Mouse (Mus musculus) mature B cell (primary cell): Measurements from ENCODE around the gene Pigz.

Experiments
- in situ Hi-C: fragments of 300-500 bp; cut with MboI; formaldehyde crosslinking; loops from 2 replicates; pipeline ENCODE4 v1.14.3; 2019

The Pigz gene

GRCm38 (mm10) chr16:31933751-31934549, at the start of gene Pigz:
Gene Pigz (plus strand): TSS chr16:31933851.
- in situ Hi-C loops: no loop called here

GRCm38 (mm10) chr16:31883902-31884301, 49.7 kb upstream of the Pigz start:
- in situ Hi-C loops: no loop called here

DNA sequence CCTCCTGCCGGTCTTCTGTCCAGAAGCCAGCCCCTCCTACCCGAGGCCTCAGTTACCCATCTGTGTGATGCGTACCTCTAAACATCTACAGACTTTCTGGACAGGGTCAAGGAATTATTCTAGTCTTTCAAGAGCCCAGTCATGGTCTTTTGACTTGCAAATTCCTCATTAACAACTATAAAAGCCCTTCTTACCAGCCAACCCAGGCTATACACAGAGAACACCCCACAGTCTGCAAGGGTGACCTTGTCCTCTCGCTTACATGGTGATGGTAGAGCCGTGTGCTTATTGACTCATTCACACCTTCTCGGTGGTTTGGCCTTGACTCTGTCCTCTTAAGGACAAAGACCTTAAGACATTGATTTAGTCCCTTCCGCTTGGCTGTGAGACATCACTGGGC, 42.7 kb upstream of the Pigz start:
- in situ Hi-C loops: no loop called here

DNA sequence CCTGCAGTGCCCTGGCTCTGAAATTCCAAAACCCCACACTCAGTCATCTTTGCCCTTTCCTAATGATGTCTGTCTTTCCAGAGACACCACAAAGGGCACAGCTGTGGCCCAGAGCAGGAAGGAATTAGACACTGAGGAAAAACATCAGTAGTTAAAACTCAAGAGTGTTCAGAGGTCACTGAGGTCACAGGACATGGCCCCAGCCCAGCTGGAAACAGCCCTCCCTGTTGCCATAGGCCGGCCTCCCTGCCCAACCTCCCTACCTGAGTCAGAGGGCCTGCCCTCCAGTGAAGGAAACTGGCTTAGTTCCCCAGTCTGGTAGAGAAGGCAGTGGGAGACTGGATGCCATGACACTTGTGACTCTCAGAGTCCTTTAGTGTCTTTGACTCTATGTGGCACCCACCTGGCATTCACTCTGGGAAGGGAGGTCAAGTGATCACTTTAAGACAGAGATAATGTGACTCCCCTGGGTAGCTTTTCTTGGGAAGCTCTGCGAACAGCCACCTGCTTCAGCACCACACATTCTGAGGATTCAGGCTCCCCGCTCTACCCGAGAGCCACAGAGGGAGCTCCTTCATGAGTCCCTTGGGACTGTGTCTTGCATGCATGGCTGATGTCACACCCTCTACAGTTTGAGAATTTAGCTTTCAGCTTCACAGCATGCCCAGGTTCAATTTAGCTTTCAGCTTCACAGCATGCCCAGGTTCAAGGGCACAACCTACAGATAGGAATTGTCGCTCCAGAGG, 40.1 kb upstream of the Pigz start:
- in situ Hi-C loops: no loop called here

GRCm38 (mm10) chr16:31896971-31897774, 36.5 kb upstream of the Pigz start:
- in situ Hi-C loops: no loop called here

DNA sequence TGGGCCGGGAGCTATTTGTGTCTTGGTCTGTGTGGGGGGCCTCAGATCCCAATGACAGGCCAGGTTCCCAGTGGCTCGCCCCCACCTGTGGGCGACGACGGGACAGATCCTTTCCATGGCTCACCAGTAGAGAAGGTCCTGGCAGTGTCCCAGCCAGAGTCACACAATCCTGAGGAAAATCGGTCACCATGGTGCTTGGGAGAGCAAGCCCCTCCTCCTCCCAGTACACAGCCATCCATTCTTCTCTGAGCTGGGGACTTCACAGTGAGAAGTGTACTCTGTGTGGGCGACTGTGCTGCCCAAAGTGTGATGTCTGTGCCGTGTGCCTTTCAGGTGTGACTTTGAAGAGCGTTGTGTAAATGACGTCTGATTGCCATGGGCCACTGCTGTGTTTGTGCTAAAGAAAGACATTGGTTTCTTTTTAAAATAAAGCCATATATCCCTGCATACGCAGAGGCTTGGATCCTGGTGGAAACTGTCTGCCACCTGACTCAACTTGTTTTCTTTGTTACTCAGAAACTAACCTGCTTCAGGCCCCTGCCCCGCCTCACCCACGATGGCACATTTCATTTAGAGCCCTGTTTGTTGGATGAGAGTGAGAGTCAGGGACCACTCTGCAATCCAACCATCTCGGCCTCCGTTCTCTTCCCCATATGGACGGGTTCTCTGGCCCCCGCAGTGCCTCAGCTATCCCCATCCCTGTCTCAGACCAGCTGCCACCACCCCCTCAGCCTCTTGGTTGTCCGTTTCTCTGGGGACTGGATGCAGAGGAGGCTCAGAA, 34.9 kb upstream of the Pigz start:
- in situ Hi-C loops: no loop called here

GRCm38 (mm10) chr16:31901886-31902285, 31.8 kb upstream of the Pigz start:
- in situ Hi-C loops: no loop called here

GRCm38 (mm10) chr16:31903239-31903638, 30.4 kb upstream of the Pigz start:
- in situ Hi-C loops: no loop called here

- in situ Hi-C loops: no loop called here
These were observed 28.3 kb upstream of the Pigz start for GRCm38 (mm10) chr16:31905331-31905730.

- in situ Hi-C loops: no loop called here
These were observed 27.5 kb upstream of the Pigz start for GRCm38 (mm10) chr16:31905891-31906825.

DNA sequence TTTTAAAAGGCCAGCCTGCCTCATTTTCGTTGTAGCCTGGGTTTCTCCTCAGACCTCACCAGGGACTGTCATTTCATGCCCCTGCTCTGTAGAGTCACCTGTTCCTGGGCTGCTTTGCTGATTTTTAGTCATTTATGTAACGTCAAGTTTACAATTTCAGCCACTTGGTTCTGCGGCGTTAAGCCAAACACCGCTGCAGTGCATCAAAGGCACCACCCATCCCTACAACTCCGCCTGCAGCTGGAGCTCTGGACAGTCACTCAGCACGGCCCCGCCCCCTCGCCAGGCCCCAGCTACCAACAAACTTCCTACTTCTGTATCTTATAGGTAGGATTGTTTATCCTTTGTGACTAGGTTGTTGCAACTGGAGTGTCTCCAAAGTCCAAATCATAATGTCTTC, 26.8 kb upstream of the Pigz start:
- in situ Hi-C loops: no loop called here

- in situ Hi-C loops: no loop called here
These were observed 24.7 kb upstream of the Pigz start for GRCm38 (mm10) chr16:31908959-31909358.

GRCm38 (mm10) chr16:31910281-31910847, 23.3 kb upstream of the Pigz start:
- in situ Hi-C loops: no loop called here

DNA sequence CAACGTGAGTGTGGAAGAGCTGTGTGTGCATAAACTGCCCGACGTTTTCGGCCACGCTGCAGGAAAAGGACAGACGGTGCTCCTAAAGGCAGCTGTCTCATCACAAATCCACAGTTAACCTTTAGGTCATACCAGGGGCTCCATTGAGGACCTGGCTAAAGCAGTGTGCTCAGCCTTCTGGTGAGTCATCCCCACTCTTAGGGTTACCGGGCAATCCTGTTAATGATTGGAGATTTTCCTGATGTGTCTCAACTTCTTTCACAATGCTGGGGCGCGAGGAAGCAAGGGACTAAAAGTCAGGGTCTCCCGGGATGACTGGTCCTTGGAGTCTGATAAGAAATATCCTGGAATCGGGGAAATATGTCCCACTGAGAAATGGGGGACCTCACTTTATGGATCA, 15.9 kb upstream of the Pigz start:
- in situ Hi-C loops: no loop called here

DNA sequence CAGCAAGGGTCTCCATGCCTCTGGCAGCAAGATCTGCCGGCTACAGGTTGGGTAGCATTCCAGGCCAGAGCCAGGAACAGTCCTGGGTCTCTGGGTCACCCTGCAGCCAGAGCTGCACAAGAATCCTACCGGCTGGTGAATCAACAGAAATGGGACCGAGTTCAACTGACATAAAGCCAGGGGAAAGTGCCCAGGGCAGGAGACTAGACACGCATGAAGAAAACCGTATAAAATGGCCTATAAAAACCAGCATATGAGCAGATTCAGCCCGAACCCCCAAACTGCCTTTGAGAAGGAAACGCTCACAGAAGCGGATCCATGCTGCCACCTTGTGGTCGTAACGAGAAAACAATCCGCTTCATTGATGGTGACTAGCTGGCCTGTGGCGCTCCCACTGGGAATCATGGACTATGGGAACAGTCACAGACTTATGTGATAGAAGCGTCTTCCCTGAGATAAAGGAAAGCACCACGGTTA, 15.4 kb upstream of the Pigz start:
- in situ Hi-C loops: no loop called here

DNA sequence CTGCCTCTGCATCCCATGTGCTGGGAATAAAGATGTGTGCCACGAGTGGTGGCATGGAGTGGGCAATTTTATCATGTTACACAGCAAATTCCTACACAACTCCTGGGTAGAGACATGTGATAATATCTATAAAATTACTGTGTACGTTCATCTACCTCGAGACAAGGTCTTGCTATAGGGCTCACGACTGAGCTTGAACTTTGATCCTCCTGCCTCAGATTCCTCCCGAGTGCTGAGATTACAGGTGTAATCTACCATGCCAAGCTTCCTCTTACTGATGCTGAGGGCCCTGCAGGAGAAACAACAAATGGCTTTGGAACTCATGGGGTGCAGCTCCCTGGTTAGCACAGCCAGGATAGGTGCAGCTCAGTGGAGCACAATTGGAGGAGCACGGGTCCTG, 9.3 kb upstream of the Pigz start:
- in situ Hi-C loops: no loop called here

- in situ Hi-C loops: no loop called here
These were observed 7.6 kb upstream of the Pigz start for GRCm38 (mm10) chr16:31926091-31926490.

DNA sequence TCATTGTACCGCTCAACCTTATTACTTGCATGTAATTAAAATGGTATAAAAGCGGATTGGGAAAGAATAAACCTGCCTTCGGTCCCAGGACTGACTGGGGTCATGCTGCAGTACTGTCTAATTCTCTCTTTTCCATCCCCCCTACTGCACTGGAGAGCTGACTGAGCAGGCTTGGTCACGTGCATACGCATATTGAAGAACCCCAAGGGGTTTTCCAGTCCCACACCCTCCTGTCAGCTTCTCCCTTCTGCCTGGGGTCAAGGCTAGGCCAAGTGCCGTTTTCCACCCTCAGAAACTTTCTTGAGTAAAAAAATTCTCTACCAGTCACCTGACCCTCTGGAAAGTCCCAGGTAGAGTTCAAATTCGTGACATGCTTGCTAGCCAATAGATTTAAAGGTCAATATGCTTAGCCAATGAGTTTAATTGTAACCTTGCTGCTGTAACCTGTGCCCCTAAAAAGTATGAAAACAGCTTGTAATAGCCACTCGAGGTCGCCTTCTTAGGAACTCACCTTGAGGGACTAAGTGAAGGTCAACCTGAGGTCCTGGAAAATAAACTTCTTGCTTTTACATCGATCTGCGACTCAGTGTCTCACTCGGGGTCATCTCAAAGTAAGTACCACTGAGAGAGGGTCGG, 7.0 kb upstream of the Pigz start:
- in situ Hi-C loops: no loop called here

- in situ Hi-C loops: no loop called here
These were observed 6.2 kb upstream of the Pigz start for GRCm38 (mm10) chr16:31927412-31927811.

DNA sequence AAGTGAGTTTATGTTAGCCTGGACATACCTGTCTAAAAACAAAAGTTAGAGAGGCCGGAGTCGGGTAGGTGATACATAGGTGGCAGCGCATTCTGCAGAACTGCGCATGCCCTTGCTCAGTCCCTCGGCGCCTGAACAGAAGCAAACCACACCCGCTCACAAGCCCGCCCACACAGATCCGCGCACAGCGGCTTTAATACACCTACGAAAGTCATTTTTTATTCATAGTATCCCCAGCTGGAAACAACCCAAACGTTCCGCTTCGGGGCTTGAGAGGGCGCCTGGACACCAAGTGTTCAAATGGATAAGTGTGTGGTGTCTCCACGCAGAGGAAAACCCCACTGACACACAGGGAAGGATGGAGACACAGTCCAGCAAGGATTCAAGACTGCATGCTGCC, 2.3 kb upstream of the Pigz start:
- in situ Hi-C loops: no loop called here
